Mouse (Mus musculus): ENCODE results near the gene Ldb2. TPM values are rescaled to one million over a fixed set of nuclear protein-coding genes. Genes with fewer than 3 reads are reported as not detected.

Gene Ldb2
- polyA plus RNA-seq, 1 experiment from 2014 or later: 71.3 TPM

GRCm38 (mm10) chr5:44784591-44784990 is 14.9 kb downstream of the Ldb2 start:
- no peak for ATAC-seq (ENCODE audit: insufficient number of reproducible peaks, insufficient read depth, low FRiP score, low read depth)
- H3K27me3 ChIP-seq (ENCODE audit: control insufficient read depth, insufficient read depth, low read length): no peaks in the 10 kb centered on the region
- H3K4me1 ChIP-seq (ENCODE audit: control insufficient read depth, insufficient read depth, low read length): 0 out of 2 replicates have a peak, but pooled peaks cover 6% of the 10 kb centered on the region
- WGBS: 60% methylated on average over 3 of the region's 3 CpGs
- H3K9me3 ChIP-seq (ENCODE audit: control insufficient read depth, low read depth, low read length): no peaks in the 10 kb centered on the region
- no peak overlapping the region; the same call in 1 of the 2 replicates for H3K27ac ChIP-seq (ENCODE audit: low read length)
- no peak overlapping the region for H3K4me3 ChIP-seq (ENCODE audit: low read depth, low read length)
- H3K9ac ChIP-seq (replicated peaks; ENCODE audit: low read depth, low read length): no peak overlapping the region
- H3K4me2 ChIP-seq (replicated peaks; ENCODE audit: low read depth, low read length): no peak overlapping the region
- H3K36me3 ChIP-seq (ENCODE audit: control insufficient read depth, insufficient read depth, low read length): no peaks in the 10 kb centered on the region

- no peaks in the 10 kb centered on the region for H3K27me3 ChIP-seq (ENCODE audit: control insufficient read depth, insufficient read depth, low read length)
- 0 out of 2 replicates have a peak, but pooled peaks cover 1% of the 10 kb centered on the region for H3K36me3 ChIP-seq (ENCODE audit: control insufficient read depth, insufficient read depth, low read length)
- H3K4me2 ChIP-seq (replicated peaks; ENCODE audit: low read depth, low read length): no peak overlapping the region
- no peak overlapping the region for H3K4me3 ChIP-seq (ENCODE audit: low read depth, low read length)
- H3K4me1 ChIP-seq (ENCODE audit: control insufficient read depth, insufficient read depth, low read length): no peaks in the 10 kb centered on the region
- no peak for ATAC-seq (ENCODE audit: insufficient number of reproducible peaks, insufficient read depth, low FRiP score, low read depth)
- H3K27ac ChIP-seq (ENCODE audit: low read length): no peak overlapping the region
- H3K9me3 ChIP-seq (ENCODE audit: control insufficient read depth, low read depth, low read length): no peaks in the 10 kb centered on the region
- 80% methylated on average over 4 of the region's 4 CpGs for WGBS
- H3K9ac ChIP-seq (replicated peaks; ENCODE audit: low read depth, low read length): no peak overlapping the region
Observed at GRCm38 (mm10) chr5:44779340-44779739, 20.1 kb downstream of the Ldb2 start.

GRCm38 (mm10) chr5:44768472-44768871 is 31.0 kb downstream of the Ldb2 start:
- 88% methylated on average over 8 of the region's 8 CpGs for WGBS
- H3K27ac ChIP-seq (ENCODE audit: low read length): no peak overlapping the region
- H3K4me2 ChIP-seq (replicated peaks; ENCODE audit: low read depth, low read length): no peak overlapping the region
- no peaks in the 10 kb centered on the region for H3K9me3 ChIP-seq (ENCODE audit: control insufficient read depth, low read depth, low read length)
- H3K27me3 ChIP-seq (ENCODE audit: control insufficient read depth, insufficient read depth, low read length): no peaks in the 10 kb centered on the region
- H3K4me1 ChIP-seq (ENCODE audit: control insufficient read depth, insufficient read depth, low read length): no peaks in the 10 kb centered on the region
- H3K9ac ChIP-seq (replicated peaks; ENCODE audit: low read depth, low read length): no peak overlapping the region
- H3K4me3 ChIP-seq (ENCODE audit: low read depth, low read length): no peak overlapping the region
- H3K36me3 ChIP-seq (ENCODE audit: control insufficient read depth, insufficient read depth, low read length): peaks cover 4% of the 10 kb centered on the region; the same call in 1 of the 2 replicates
- ATAC-seq (ENCODE audit: insufficient number of reproducible peaks, insufficient read depth, low FRiP score, low read depth): no peak

DNA sequence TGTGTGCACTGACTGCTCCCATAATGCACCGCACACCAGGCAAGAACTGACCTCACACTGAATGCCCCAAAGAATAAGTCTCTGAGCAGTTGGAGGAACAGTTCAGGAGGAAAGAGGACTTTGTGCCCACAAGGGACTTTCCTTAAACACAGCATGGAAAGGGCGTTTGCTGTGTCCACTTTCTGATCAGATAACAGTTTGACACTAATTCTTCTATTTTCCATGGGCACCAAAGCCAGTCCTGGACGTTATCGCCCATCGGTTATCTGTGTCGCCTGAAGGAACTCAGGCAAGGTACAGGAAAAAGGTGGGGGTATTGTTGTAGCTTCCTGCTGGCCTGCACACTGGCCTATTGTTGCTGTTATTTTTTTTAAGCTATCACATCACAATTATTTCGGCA is 34.6 kb downstream of the Ldb2 start:
- peak; percentile 87 for ATAC-seq (ENCODE audit: insufficient number of reproducible peaks, insufficient read depth, low FRiP score, low read depth)
- H3K27ac ChIP-seq (ENCODE audit: low read length): no peak overlapping the region

GRCm38 (mm10) chr5:44759178-44759577 is 40.3 kb downstream of the Ldb2 start:
- WGBS: 63% methylated on average over 4 of the region's 4 CpGs
- no peak overlapping the region for H3K27ac ChIP-seq (ENCODE audit: low read length)
- no peak for ATAC-seq (ENCODE audit: insufficient number of reproducible peaks, insufficient read depth, low FRiP score, low read depth)

More for the DNA sequence above, 34.6 kb downstream of the Ldb2 start:
- Histone ChIP-seq H3K36me3 (ENCODE audit: control insufficient read depth, insufficient read depth, low read length) (no peaks in the 10 kb centered on the region), H3K4me3 (ENCODE audit: low read depth, low read length) (no peak overlapping the region), H3K9ac (replicated peaks; ENCODE audit: low read depth, low read length) (no peak overlapping the region), H3K4me1 (ENCODE audit: control insufficient read depth, insufficient read depth, low read length) (no peaks in the 10 kb centered on the region), H3K4me2 (replicated peaks; ENCODE audit: low read depth, low read length) (no peak overlapping the region), H3K27me3 (ENCODE audit: control insufficient read depth, insufficient read depth, low read length) (no peaks in the 10 kb centered on the region), H3K9me3 (ENCODE audit: control insufficient read depth, low read depth, low read length) (no peaks in the 10 kb centered on the region)
- 77% methylated on average over 7 of the region's 7 CpGs for WGBS

GRCm38 (mm10) chr5:44754156-44754910 is 45.1 kb downstream of the Ldb2 start:
- no peak overlapping the region for H3K27ac ChIP-seq (ENCODE audit: low read length)
- 80% methylated on average over 1 of the region's 1 CpGs for WGBS
- no peak for ATAC-seq (ENCODE audit: insufficient number of reproducible peaks, insufficient read depth, low FRiP score, low read depth)
- H3K36me3 ChIP-seq (ENCODE audit: control insufficient read depth, insufficient read depth, low read length): no peaks in the 10 kb centered on the region
- no peaks in the 10 kb centered on the region for H3K9me3 ChIP-seq (ENCODE audit: control insufficient read depth, low read depth, low read length)
- no peak overlapping the region for H3K4me3 ChIP-seq (ENCODE audit: low read depth, low read length)
- H3K9ac ChIP-seq (replicated peaks; ENCODE audit: low read depth, low read length): no peak overlapping the region
- no peaks in the 10 kb centered on the region for H3K27me3 ChIP-seq (ENCODE audit: control insufficient read depth, insufficient read depth, low read length)
- no peak overlapping the region for H3K4me2 ChIP-seq (replicated peaks; ENCODE audit: low read depth, low read length)
- H3K4me1 ChIP-seq (ENCODE audit: control insufficient read depth, insufficient read depth, low read length): no peaks in the 10 kb centered on the region

More at GRCm38 (mm10) chr5:44759178-44759577, 40.3 kb downstream of the Ldb2 start:
- Histone ChIP-seq H3K9ac (replicated peaks; ENCODE audit: low read depth, low read length) (no peak overlapping the region), H3K9me3 (ENCODE audit: control insufficient read depth, low read depth, low read length) (no peaks in the 10 kb centered on the region), H3K4me1 (ENCODE audit: control insufficient read depth, insufficient read depth, low read length) (no peaks in the 10 kb centered on the region), H3K4me2 (replicated peaks; ENCODE audit: low read depth, low read length) (no peak overlapping the region), H3K4me3 (ENCODE audit: low read depth, low read length) (no peak overlapping the region), H3K36me3 (ENCODE audit: control insufficient read depth, insufficient read depth, low read length) (no peaks in the 10 kb centered on the region), H3K27me3 (ENCODE audit: control insufficient read depth, insufficient read depth, low read length) (no peaks in the 10 kb centered on the region)

DNA sequence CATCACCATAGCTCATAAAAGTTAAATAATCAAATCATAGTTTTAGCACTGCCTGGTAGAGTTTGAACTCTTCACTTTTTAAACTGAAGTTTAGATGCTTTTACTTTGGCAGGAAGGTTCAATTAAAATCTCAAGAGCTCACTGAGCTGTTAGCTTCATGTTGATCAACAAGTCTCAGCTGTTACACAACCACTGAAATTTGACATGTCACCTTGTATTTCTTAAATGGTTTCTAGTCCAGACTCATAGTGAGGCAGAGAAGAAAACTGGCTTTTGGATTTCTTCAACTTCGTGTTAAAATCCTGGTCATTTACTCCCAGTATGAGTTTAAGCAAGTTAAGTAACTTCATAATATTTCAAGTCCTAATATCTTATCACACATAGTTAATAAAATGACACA is 53.8 kb downstream of the Ldb2 start:
- 78% methylated on average over 1 of the region's 1 CpGs for WGBS
- Histone ChIP-seq H3K36me3 (ENCODE audit: control insufficient read depth, insufficient read depth, low read length) (no peaks in the 10 kb centered on the region), H3K9me3 (ENCODE audit: control insufficient read depth, low read depth, low read length) (no peaks in the 10 kb centered on the region), H3K4me3 (ENCODE audit: low read depth, low read length) (no peak overlapping the region), H3K4me2 (replicated peaks; ENCODE audit: low read depth, low read length) (no peak overlapping the region), H3K9ac (replicated peaks; ENCODE audit: low read depth, low read length) (no peak overlapping the region), H3K4me1 (ENCODE audit: control insufficient read depth, insufficient read depth, low read length) (no peaks in the 10 kb centered on the region), H3K27me3 (ENCODE audit: control insufficient read depth, insufficient read depth, low read length) (no peaks in the 10 kb centered on the region), H3K27ac (ENCODE audit: low read length) (no peak overlapping the region)
- ATAC-seq (ENCODE audit: insufficient number of reproducible peaks, insufficient read depth, low FRiP score, low read depth): no peak

DNA sequence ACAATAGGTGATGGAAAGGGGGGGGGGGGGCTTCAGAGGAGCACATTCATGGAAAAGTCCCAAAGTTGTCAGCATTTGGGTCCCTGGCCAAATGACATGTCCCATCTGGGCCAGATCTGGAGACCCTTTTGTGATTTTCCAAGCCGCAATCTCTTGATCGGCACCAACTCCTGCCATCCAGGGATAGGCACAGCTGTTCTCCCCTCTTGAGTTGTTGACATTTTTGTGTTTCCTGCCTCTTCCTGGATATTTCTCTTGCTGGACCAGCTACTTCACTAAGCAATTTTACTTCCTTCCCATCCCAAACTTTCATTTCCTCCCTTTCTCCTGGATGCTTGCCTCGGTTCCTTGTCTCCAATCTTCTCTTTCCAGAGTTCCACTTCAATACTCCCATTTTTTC is 63.1 kb downstream of the Ldb2 start:
- 87% methylated on average over 3 of the region's 3 CpGs for WGBS

More for the DNA sequence above, 63.1 kb downstream of the Ldb2 start:
- Histone ChIP-seq H3K36me3 (ENCODE audit: control insufficient read depth, insufficient read depth, low read length) (no peaks in the 10 kb centered on the region), H3K27ac (ENCODE audit: low read length) (no peak overlapping the region), H3K4me3 (ENCODE audit: low read depth, low read length) (no peak overlapping the region), H3K27me3 (ENCODE audit: control insufficient read depth, insufficient read depth, low read length) (no peaks in the 10 kb centered on the region), H3K9ac (replicated peaks; ENCODE audit: low read depth, low read length) (no peak overlapping the region), H3K4me2 (replicated peaks; ENCODE audit: low read depth, low read length) (no peak overlapping the region), H3K9me3 (ENCODE audit: control insufficient read depth, low read depth, low read length) (no peaks in the 10 kb centered on the region), H3K4me1 (ENCODE audit: control insufficient read depth, insufficient read depth, low read length) (no peaks in the 10 kb centered on the region)
- no peak for ATAC-seq (ENCODE audit: insufficient number of reproducible peaks, insufficient read depth, low FRiP score, low read depth)

Measured in stomach, embryonic 14.5 days (tissue).